Mouse (Mus musculus) G1E (cell line): ENCODE measurements around the gene Mylip.

Experiments
- CTCF ChIP-seq: IDR thresholded peaks from 2 replicates; pipeline ENCODE4 v1.5.1; 2012; ENCODE audit warnings: low read depth, low read length, inconsistent platforms, mixed read lengths
- TAL1 ChIP-seq: conservative IDR thresholded peaks from 2 replicates; pipeline ENCODE4 v1.6.1; 2012; ENCODE audit warnings: low read depth, low read length, inconsistent platforms, mixed read lengths

GRCm38 (mm10) chr13:45455862-45456192 lies 66.3 kb downstream of the Mylip start:
- TF ChIP-seq CTCF (no peak), TAL1 (no peak)
